Mouse (Mus musculus) small intestine, adult 2 months (tissue): ENCODE measurements at regions not wholly inside any gene's neighbourhood (a gene's known extent, or its start where the extent isn't known, plus 50 kb on each side); places are given as distances from the start of the nearest gene placed in this dataset.

Experiments
- CTCF ChIP-seq: fragments of 200-500 bp; IDR thresholded peaks from 2 replicates; pipeline ENCODE4 v1.5.1; 2012; ENCODE audit warnings: low read depth, mild to moderate bottlenecking, control low read depth, inconsistent platforms, low read length, moderate library complexity, mixed read lengths; ENCODE audit not compliant: insufficient replicate concordance, insufficient read length; ENCODE audit errors: extremely low read depth
- POLR2A ChIP-seq: fragments of 200-500 bp; IDR thresholded peaks from 2 replicates; pipeline ENCODE4 v1.6.1; 2012; ENCODE audit warnings: low read depth, mild to moderate bottlenecking, control low read depth, inconsistent platforms, low read length, moderate library complexity

DNA sequence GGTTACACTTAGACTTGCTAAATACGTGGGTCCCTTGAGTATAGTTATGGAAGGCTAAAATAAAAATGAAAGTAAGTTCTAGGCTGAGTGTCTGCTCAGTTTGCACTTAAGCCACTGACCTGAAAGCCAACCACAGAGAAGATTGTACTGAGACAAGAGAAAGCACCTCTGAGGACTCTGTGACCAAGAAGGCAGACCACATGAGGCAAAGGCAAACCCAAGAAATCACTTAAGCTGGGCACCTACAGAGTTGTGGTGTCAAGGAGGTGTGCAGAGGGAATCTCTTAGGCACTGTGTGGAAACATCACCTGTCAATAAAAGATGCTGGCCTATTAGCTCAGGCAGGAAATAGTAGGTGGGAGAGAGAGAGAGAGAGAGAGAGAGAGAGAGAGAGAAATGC is 129.6 kb upstream of the Rap1b start:
- no peak for TF ChIP-seq CTCF
- no peak for TF ChIP-seq POLR2A
